7 mouse cellular contexts compared by ENCODE assay signal in the genomic region with DNA sequence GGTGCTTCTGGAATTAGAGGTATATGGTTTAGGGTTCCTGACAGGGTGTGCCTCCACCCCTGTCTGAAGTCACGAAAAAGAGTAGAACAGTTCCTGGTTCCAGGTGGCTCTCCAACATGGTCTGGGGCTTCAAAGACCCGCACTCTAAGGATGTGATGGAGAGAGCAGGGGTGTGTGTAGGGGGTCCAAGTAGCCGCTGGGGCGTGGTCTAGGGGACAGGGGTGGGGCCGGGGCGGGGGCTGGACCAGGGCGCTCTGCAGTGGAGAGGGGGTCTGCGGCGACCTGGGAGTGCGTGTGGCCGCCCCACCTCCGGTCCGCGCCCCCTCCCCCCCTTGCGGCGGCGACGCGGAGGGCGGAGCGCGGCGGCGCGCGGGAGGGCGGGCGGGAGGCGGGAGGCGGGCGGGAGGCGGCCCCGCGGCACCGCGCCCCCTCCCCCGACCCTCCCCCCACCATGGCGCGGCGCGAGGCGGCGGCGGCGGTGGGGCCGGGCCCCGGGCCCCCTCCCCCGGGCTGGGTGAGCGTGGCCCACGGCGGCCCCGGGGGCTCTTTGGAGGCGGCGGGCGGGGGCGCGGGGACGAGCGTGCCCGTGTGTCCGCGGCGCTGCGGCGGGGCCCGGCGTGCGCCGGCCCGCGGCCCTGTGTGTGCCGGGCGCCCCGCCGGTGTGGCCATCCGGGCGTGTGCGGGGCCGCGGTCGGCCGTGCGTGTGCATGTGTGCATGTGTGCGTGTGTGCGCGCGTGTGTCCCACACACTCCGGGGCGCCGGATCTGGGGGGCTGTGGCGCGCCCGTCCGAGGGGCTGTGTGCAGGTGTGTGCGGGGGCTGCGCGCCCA. TPM values are rescaled to one million over a fixed set of nuclear protein-coding genes. Genes with fewer than 3 reads are reported as not detected.
A peak's percentile ranks its signal among the peaks of the same experiment; 100 is the strongest.
DNase-seq lines count a peak whose midpoint lies in the region; ATAC-seq lines count a peak whose summit lies in the region.

A gene (plus strand): TSS at position 450 of the 830 bp plus-strand sequence.

- peak within 1 kb of the TSS; percentile 99 for H3K4me2 ChIP-seq in lung, embryonic 16.5 days (ENCODE audit: low read depth, low read length)
- H3K4me2 ChIP-seq in intestine, embryonic 15.5 days (replicated peaks) = peak within 1 kb of the TSS; percentile 97

- ATAC-seq in lung, embryonic 16.5 days (ENCODE audit: low read depth) = peak; percentile 83
- ATAC-seq in intestine, embryonic 15.5 days = peak; percentile 81

- DNase-seq in lung, postnatal 25 days (ENCODE audit: low spot score) = no peak
- DNase-seq in adrenal gland, postnatal 36 days = peak; percentile 19 to 52
- peak; percentile 61 for DNase-seq in embryo, embryonic 9.5 days (ENCODE audit: extremely low spot score)
- DNase-seq in lung, postnatal 36 days = peak; percentile 15
- no peak for DNase-seq in B cell, adult 2 months

- H3K36me3 ChIP-seq in lung, embryonic 16.5 days (ENCODE audit: control insufficient read depth, insufficient read depth, low read length) = peaks cover 7% of the 10 kb centered on the region; the same call in 1 of the 2 replicates
- no peaks in the 10 kb centered on the region for H3K36me3 ChIP-seq in intestine, embryonic 15.5 days

- H3K4me3 ChIP-seq in lung, embryonic 16.5 days (ENCODE audit: low read length) = peak within 1 kb of the TSS; percentile 87
- peak within 1 kb of the TSS; percentile 81 for H3K4me3 ChIP-seq in intestine, embryonic 15.5 days (replicated peaks)

- H3K27me3 ChIP-seq in lung, embryonic 16.5 days (ENCODE audit: control insufficient read depth, insufficient read depth, low read depth, low read length) = no peaks in the 10 kb centered on the region
- no peaks in the 10 kb centered on the region for H3K27me3 ChIP-seq in intestine, embryonic 15.5 days (replicated peaks)

- H3K9ac ChIP-seq in lung, embryonic 16.5 days (ENCODE audit: low read length) = peak within 1 kb of the TSS; percentile 87
- H3K9ac ChIP-seq in intestine, embryonic 15.5 days = peak within 1 kb of the TSS; percentile 75

- WGBS in lung, embryonic 16.5 days = 1% methylated on average over 26 of the region's 97 CpGs
- WGBS in intestine, embryonic 15.5 days = under 1% methylated on average over 56 of the region's 97 CpGs

- H3K9me3 ChIP-seq in lung, embryonic 16.5 days (ENCODE audit: control insufficient read depth, low read length) = no peaks in the 10 kb centered on the region
- no peaks in the 10 kb centered on the region for H3K9me3 ChIP-seq in intestine, embryonic 15.5 days

- H3K4me1 ChIP-seq in lung, embryonic 16.5 days (replicated peaks; ENCODE audit: control insufficient read depth, insufficient read depth, low read length) = peaks cover 8% of the 10 kb centered on the region; the same call in 1 of the 2 replicates
- H3K4me1 ChIP-seq in intestine, embryonic 15.5 days (replicated peaks) = peaks cover 7% of the 10 kb centered on the region; the same call in 1 of the 2 replicates

- peak within 1 kb of the TSS; percentile 61 for H3K27ac ChIP-seq in lung, embryonic 16.5 days (ENCODE audit: low read length)
- no peak within 1 kb of the TSS for H3K27ac ChIP-seq in intestine, embryonic 15.5 days

RNA-seq across cellular contexts. Expression of the gene that starts here (rescaled TPM):
- 1.5 and 1.8 TPM in 2 replicates for polyA plus RNA-seq in lung, embryonic 16.5 days (2015; fragmentation: Nextera tagmentation; extraction: Ambion mirVana)
- total RNA-seq in adrenal gland, postnatal 36 days (2021) = 10 to 100 TPM; 15.6 to 17.5 TPM
- 1.9 and 2.7 TPM in 2 replicates for polyA plus RNA-seq in intestine, embryonic 15.5 days (2015; fragmentation: Nextera tagmentation; extraction: Ambion mirVana)

Comparison
In these comparisons a context has a peak if more than half of its experiments do, and no peak if none do; other contexts are left out.
1. DNase-seq: peak in adrenal gland, postnatal 36 days (2 of 2), embryo, embryonic 9.5 days (single experiment) and lung, postnatal 36 days (single experiment); none in lung, postnatal 25 days (single experiment) and B cell, adult 2 months (0 of 2).